Mouse (Mus musculus): Measurements from ENCODE around the gene Tesk1. TPM values are rescaled to one million over a fixed set of nuclear protein-coding genes. Genes with fewer than 3 reads are reported as not detected.

Gene Tesk1
- polyA plus RNA-seq, 1 experiment from 2014 or later: 19.0 TPM

GRCm38 (mm10) chr4:43456470-43456869 lies 14.7 kb downstream of the Tesk1 start:
- 31% methylated on average over 4 of the region's 4 CpGs for WGBS
- Histone ChIP-seq H3K36me3 (ENCODE audit: control insufficient read depth, insufficient read depth, low read length) (no peaks in the 10 kb centered on the region), H3K4me1 (ENCODE audit: control insufficient read depth, insufficient read depth, low read length) (peaks cover 9% of the 10 kb centered on the region; the same call in 1 of the 2 replicates), H3K9ac (replicated peaks; ENCODE audit: low read depth, low read length) (no peak overlapping the region), H3K27ac (ENCODE audit: low read depth, low read length) (no peak overlapping the region), H3K27me3 (ENCODE audit: control insufficient read depth, insufficient read depth, low read length) (no peaks in the 10 kb centered on the region), H3K4me3 (ENCODE audit: low read depth, low read length) (no peak overlapping the region), H3K4me2 (ENCODE audit: low read depth, low read length) (no peak overlapping the region), H3K9me3 (ENCODE audit: control insufficient read depth, low read length) (no peaks in the 10 kb centered on the region)
- ATAC-seq (ENCODE audit: low read depth): no peak

GRCm38 (mm10) chr4:43457124-43457523 lies 15.4 kb downstream of the Tesk1 start:
- 23% methylated on average over 8 of the region's 8 CpGs for WGBS
- no peak for ATAC-seq (ENCODE audit: low read depth)
- H3K36me3 ChIP-seq (ENCODE audit: control insufficient read depth, insufficient read depth, low read length): no peaks in the 10 kb centered on the region

GRCm38 (mm10) chr4:43463102-43463501 lies 21.4 kb downstream of the Tesk1 start:
- H3K27me3 ChIP-seq (ENCODE audit: control insufficient read depth, insufficient read depth, low read length): no peaks in the 10 kb centered on the region
- ATAC-seq (ENCODE audit: low read depth): no peak
- H3K36me3 ChIP-seq (ENCODE audit: control insufficient read depth, insufficient read depth, low read length): no peaks in the 10 kb centered on the region
- H3K9me3 ChIP-seq (ENCODE audit: control insufficient read depth, low read length): no peaks in the 10 kb centered on the region
- no peak overlapping the region for H3K9ac ChIP-seq (replicated peaks; ENCODE audit: low read depth, low read length)
- H3K27ac ChIP-seq (ENCODE audit: low read depth, low read length): no peak overlapping the region
- no peak overlapping the region for H3K4me3 ChIP-seq (ENCODE audit: low read depth, low read length)
- no peak overlapping the region for H3K4me2 ChIP-seq (ENCODE audit: low read depth, low read length)
- 95% methylated on average over 5 of the region's 5 CpGs for WGBS
- no peaks in the 10 kb centered on the region for H3K4me1 ChIP-seq (ENCODE audit: control insufficient read depth, insufficient read depth, low read length)

More at GRCm38 (mm10) chr4:43457124-43457523, 15.4 kb downstream of the Tesk1 start:
- no peak overlapping the region for H3K4me2 ChIP-seq (ENCODE audit: low read depth, low read length)
- no peak overlapping the region for H3K9ac ChIP-seq (replicated peaks; ENCODE audit: low read depth, low read length)
- H3K27me3 ChIP-seq (ENCODE audit: control insufficient read depth, insufficient read depth, low read length): no peaks in the 10 kb centered on the region
- no peak overlapping the region for H3K4me3 ChIP-seq (ENCODE audit: low read depth, low read length)
- peaks cover 9% of the 10 kb centered on the region; the same call in 1 of the 2 replicates for H3K4me1 ChIP-seq (ENCODE audit: control insufficient read depth, insufficient read depth, low read length)
- H3K9me3 ChIP-seq (ENCODE audit: control insufficient read depth, low read length): no peaks in the 10 kb centered on the region
- no peak overlapping the region for H3K27ac ChIP-seq (ENCODE audit: low read depth, low read length)

- H3K9ac ChIP-seq (replicated peaks; ENCODE audit: low read depth, low read length): no peak overlapping the region
- ATAC-seq (ENCODE audit: low read depth): no peak
- H3K27ac ChIP-seq (ENCODE audit: low read depth, low read length): no peak overlapping the region
- H3K4me3 ChIP-seq (ENCODE audit: low read depth, low read length): no peak overlapping the region
- H3K4me1 ChIP-seq (ENCODE audit: control insufficient read depth, insufficient read depth, low read length): no peaks in the 10 kb centered on the region
- no peak overlapping the region for H3K4me2 ChIP-seq (ENCODE audit: low read depth, low read length)
- H3K9me3 ChIP-seq (ENCODE audit: control insufficient read depth, low read length): no peaks in the 10 kb centered on the region
- H3K27me3 ChIP-seq (ENCODE audit: control insufficient read depth, insufficient read depth, low read length): no peaks in the 10 kb centered on the region
- no peaks in the 10 kb centered on the region for H3K36me3 ChIP-seq (ENCODE audit: control insufficient read depth, insufficient read depth, low read length)
- 94% methylated on average over 6 of the region's 6 CpGs for WGBS
Observed at GRCm38 (mm10) chr4:43465935-43466334, 24.2 kb downstream of the Tesk1 start.

GRCm38 (mm10) chr4:43466872-43467271 lies 25.1 kb downstream of the Tesk1 start:
- no peak overlapping the region for H3K27ac ChIP-seq (ENCODE audit: low read depth, low read length)
- no peaks in the 10 kb centered on the region for H3K36me3 ChIP-seq (ENCODE audit: control insufficient read depth, insufficient read depth, low read length)
- H3K4me2 ChIP-seq (ENCODE audit: low read depth, low read length): no peak overlapping the region
- H3K4me1 ChIP-seq (ENCODE audit: control insufficient read depth, insufficient read depth, low read length): no peaks in the 10 kb centered on the region
- no peaks in the 10 kb centered on the region for H3K27me3 ChIP-seq (ENCODE audit: control insufficient read depth, insufficient read depth, low read length)
- WGBS: 95% methylated on average over 7 of the region's 7 CpGs
- H3K4me3 ChIP-seq (ENCODE audit: low read depth, low read length): no peak overlapping the region
- no peak overlapping the region for H3K9ac ChIP-seq (replicated peaks; ENCODE audit: low read depth, low read length)
- H3K9me3 ChIP-seq (ENCODE audit: control insufficient read depth, low read length): no peaks in the 10 kb centered on the region
- no peak for ATAC-seq (ENCODE audit: low read depth)

GRCm38 (mm10) chr4:43470301-43470700 lies 28.6 kb downstream of the Tesk1 start:
- Histone ChIP-seq H3K27ac (ENCODE audit: low read depth, low read length) (no peak overlapping the region), H3K9me3 (ENCODE audit: control insufficient read depth, low read length) (no peaks in the 10 kb centered on the region), H3K4me1 (ENCODE audit: control insufficient read depth, insufficient read depth, low read length) (no peaks in the 10 kb centered on the region), H3K4me2 (ENCODE audit: low read depth, low read length) (no peak overlapping the region), H3K27me3 (ENCODE audit: control insufficient read depth, insufficient read depth, low read length) (no peaks in the 10 kb centered on the region), H3K4me3 (ENCODE audit: low read depth, low read length) (no peak overlapping the region), H3K36me3 (ENCODE audit: control insufficient read depth, insufficient read depth, low read length) (no peaks in the 10 kb centered on the region), H3K9ac (replicated peaks; ENCODE audit: low read depth, low read length) (no peak overlapping the region)
- no peak for ATAC-seq (ENCODE audit: low read depth)
- 90% methylated on average over 10 of the region's 10 CpGs for WGBS

- WGBS: 79% methylated on average over 1 of the region's 1 CpGs
- Histone ChIP-seq H3K4me2 (ENCODE audit: low read depth, low read length) (no peak overlapping the region), H3K36me3 (ENCODE audit: control insufficient read depth, insufficient read depth, low read length) (no peaks in the 10 kb centered on the region), H3K9me3 (ENCODE audit: control insufficient read depth, low read length) (no peaks in the 10 kb centered on the region), H3K4me3 (ENCODE audit: low read depth, low read length) (no peak overlapping the region), H3K9ac (replicated peaks; ENCODE audit: low read depth, low read length) (no peak overlapping the region), H3K27ac (ENCODE audit: low read depth, low read length) (no peak overlapping the region), H3K4me1 (ENCODE audit: control insufficient read depth, insufficient read depth, low read length) (no peaks in the 10 kb centered on the region), H3K27me3 (ENCODE audit: control insufficient read depth, insufficient read depth, low read length) (no peaks in the 10 kb centered on the region)
- ATAC-seq (ENCODE audit: low read depth): no peak
Observed at GRCm38 (mm10) chr4:43473636-43474035, 31.9 kb downstream of the Tesk1 start.

GRCm38 (mm10) chr4:43476604-43477003 lies 34.9 kb downstream of the Tesk1 start:
- Histone ChIP-seq H3K27me3 (ENCODE audit: control insufficient read depth, insufficient read depth, low read length) (no peaks in the 10 kb centered on the region), H3K27ac (ENCODE audit: low read depth, low read length) (no peak overlapping the region), H3K4me1 (ENCODE audit: control insufficient read depth, insufficient read depth, low read length) (no peaks in the 10 kb centered on the region), H3K9me3 (ENCODE audit: control insufficient read depth, low read length) (no peaks in the 10 kb centered on the region), H3K9ac (replicated peaks; ENCODE audit: low read depth, low read length) (no peak overlapping the region), H3K4me3 (ENCODE audit: low read depth, low read length) (no peak overlapping the region), H3K36me3 (ENCODE audit: control insufficient read depth, insufficient read depth, low read length) (no peaks in the 10 kb centered on the region), H3K4me2 (ENCODE audit: low read depth, low read length) (no peak overlapping the region)
- no peak for ATAC-seq (ENCODE audit: low read depth)
- WGBS: 93% methylated on average over 6 of the region's 6 CpGs

- H3K9me3 ChIP-seq (ENCODE audit: control insufficient read depth, low read length): no peaks in the 10 kb centered on the region
- H3K9ac ChIP-seq (replicated peaks; ENCODE audit: low read depth, low read length): no peak overlapping the region
- H3K4me1 ChIP-seq (ENCODE audit: control insufficient read depth, insufficient read depth, low read length): no peaks in the 10 kb centered on the region
- no peaks in the 10 kb centered on the region for H3K27me3 ChIP-seq (ENCODE audit: control insufficient read depth, insufficient read depth, low read length)
- ATAC-seq (ENCODE audit: low read depth): peak; percentile 96
- peak overlapping the region; percentile 16; the same call in 1 of the 2 replicates for H3K4me3 ChIP-seq (ENCODE audit: low read depth, low read length)
- H3K36me3 ChIP-seq (ENCODE audit: control insufficient read depth, insufficient read depth, low read length): no peaks in the 10 kb centered on the region
- H3K27ac ChIP-seq (ENCODE audit: low read depth, low read length): no peak overlapping the region
- WGBS: 16% methylated on average over 11 of the region's 11 CpGs
- peak overlapping the region; percentile 33 for H3K4me2 ChIP-seq (ENCODE audit: low read depth, low read length)
Observed at GRCm38 (mm10) chr4:43477857-43478533, 36.3 kb downstream of the Tesk1 start.

All from neural tube, embryonic 14.5 days (tissue).